Mouse (Mus musculus) heart, embryonic 11.5 days (tissue): Measurements from ENCODE around the gene Dxo. TPM values are rescaled to one million over a fixed set of nuclear protein-coding genes. Genes with fewer than 3 reads are reported as not detected.
"Not testable (repeated sequence)": the region's sequence is repeated elsewhere in the genome, so short reads cannot be mapped to it uniquely, and the experiment has no call there.

Experiments used
- ATAC-seq: fragments of 200-750 bp; cut with Nextera tagmentation; replicated peaks from 2 replicates; pipeline ENCODE4 v1.8.0; 2017; ENCODE audit warnings: moderate library complexity; ENCODE audit not compliant: insufficient number of reproducible peaks, low FRiP score, low TSS enrichment
- H3K27ac ChIP-seq: fragments of 300-500 bp; sonication (generic); 2 replicates; pipeline ENCODE4 v1.5.1; 2014; ENCODE audit warnings: mild to moderate bottlenecking, low read depth, low read length
- H3K27me3 ChIP-seq: fragments of 300-500 bp; sonication (generic); 2 replicates; pipeline ENCODE4 v1.6.1; 2014; ENCODE audit warnings: mild to moderate bottlenecking, low read length, mixed read lengths; ENCODE audit not compliant: control insufficient read depth, insufficient read depth
- H3K36me3 ChIP-seq: fragments of 300-500 bp; sonication (generic); 2 replicates; pipeline ENCODE4 v1.6.1; 2014; ENCODE audit warnings: mild to moderate bottlenecking, low read length, moderate library complexity, mixed read lengths; ENCODE audit not compliant: control insufficient read depth, insufficient read depth
- H3K4me1 ChIP-seq: fragments of 300-500 bp; sonication (generic); 2 replicates; pipeline ENCODE4 v1.6.1; 2014; ENCODE audit warnings: low read length; ENCODE audit not compliant: control insufficient read depth, insufficient read depth
- H3K4me2 ChIP-seq: fragments of 300-500 bp; sonication (generic); 2 replicates; pipeline ENCODE4 v1.6.1; 2014; ENCODE audit warnings: mild to moderate bottlenecking, moderate library complexity
- H3K4me3 ChIP-seq: fragments of 300-500 bp; sonication (generic); 2 replicates; pipeline ENCODE4 v1.5.1; 2014; ENCODE audit warnings: low read depth, low read length
- H3K9ac ChIP-seq: fragments of 300-500 bp; sonication (generic); 2 replicates; pipeline ENCODE4 v1.6.1; 2014; ENCODE audit warnings: mild to moderate bottlenecking, low read depth, low read length, moderate library complexity
- H3K9me3 ChIP-seq: fragments of 300-500 bp; sonication (generic); replicated peaks from 2 replicates; pipeline ENCODE4 v1.6.1; 2016; ENCODE audit warnings: low read length; ENCODE audit not compliant: control insufficient read depth
- WGBS: fragments of 180-500 bp; shearing (Covaris S2); extraction: QIAGEN DNeasy Blood & Tissue Kit; methylation state at CpG from one replicate; pipeline ENCODE4 v1.1.7; 2014; ENCODE audit not compliant: insufficient replicate concordance; 5-methylcytosine and 5-hydroxymethylcytosine counted together
- polyA plus RNA-seq: library from polyadenylated mRNA; unstranded; fragments of >200 nt; fragmentation: Nextera tagmentation; extraction: Ambion mirVana; gene quantifications from 2 replicates; pipeline ENCODE4 v1.2.1, GENCODE M21; 2014

Dxo gene
- polyA plus RNA-seq, 1 experiment from 2014 or later, result 37.3 TPM

DNA sequence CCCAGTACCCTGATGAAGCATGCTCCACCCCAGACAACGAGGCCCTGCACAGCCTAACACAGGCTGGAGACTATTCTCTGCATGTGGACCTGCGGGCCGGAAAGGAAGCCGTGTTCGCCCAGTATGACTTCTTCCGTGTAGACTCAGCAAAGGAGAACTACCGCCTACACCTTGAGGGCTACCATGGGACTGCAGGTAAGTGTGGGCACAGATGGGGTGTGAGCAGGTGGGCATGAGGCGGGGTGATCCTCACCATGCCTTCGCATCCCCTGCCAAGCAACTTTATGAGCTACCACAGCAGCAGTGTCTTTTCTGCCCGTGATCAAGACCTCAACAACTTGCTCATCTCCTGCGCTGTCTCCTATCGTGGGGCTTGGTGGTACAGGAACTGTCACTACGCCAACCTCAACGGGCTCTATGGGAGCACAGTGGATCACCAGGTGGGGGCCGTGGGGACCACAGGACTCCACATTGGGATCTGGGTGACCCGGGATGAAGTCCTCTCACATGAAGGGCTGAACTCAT is 36.0 kb upstream of the Dxo start:
- not testable (repeated sequence) for H3K9me3 ChIP-seq, H3K9ac ChIP-seq, H3K4me1 ChIP-seq, H3K4me3 ChIP-seq, H3K27ac ChIP-seq, H3K36me3 ChIP-seq, H3K4me2 ChIP-seq, ATAC-seq, H3K27me3 ChIP-seq
- 81% methylated on average over 16 of the region's 16 CpGs for whole genome bisulfite sequencing

DNA sequence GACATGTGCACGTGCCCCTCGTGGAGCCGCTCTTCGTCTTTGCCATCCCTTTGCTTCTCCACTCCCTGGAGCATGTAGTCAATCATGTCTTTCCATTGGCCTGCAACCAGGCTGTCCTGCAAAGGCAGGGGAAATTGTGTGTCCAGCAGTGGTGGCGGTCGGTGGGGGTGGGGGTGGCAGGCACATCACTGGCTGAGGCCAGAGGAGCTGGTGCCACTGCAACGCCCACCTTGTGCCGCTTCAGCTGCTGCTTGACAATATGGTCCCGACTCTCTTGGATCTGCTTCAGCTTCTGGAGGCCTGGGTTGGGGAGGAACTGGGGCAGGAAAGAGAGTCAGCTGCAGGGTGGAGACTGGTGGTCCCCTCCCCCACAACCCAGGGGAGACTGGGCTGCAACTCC is 34.1 kb upstream of the Dxo start:
- H3K9ac ChIP-seq, ATAC-seq, H3K4me2 ChIP-seq, H3K4me3 ChIP-seq, H3K9me3 ChIP-seq, H3K27me3 ChIP-seq, H3K4me1 ChIP-seq, H3K27ac ChIP-seq, H3K36me3 ChIP-seq: not testable (repeated sequence)
- 90% methylated on average over 9 of the region's 9 CpGs for WGBS

DNA sequence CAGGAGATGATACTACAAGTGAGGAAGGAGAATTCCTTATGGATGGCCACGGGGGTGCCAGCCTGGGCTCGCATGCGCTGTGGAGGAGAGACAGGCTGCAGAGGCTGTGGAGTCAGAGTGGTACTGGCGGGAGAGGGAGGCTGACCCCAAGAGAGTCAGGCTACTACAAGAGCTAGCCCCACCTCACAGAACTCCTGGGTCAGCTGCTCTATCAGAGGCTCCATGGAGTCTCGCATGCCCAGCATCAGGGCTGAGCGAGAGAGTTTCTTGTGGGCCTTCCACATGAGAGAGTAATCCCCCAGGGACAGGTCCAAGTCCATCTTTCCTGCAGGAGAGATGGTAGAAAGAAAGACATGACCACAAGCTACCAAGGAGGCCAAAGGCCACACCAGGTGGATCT is 33.5 kb upstream of the Dxo start:
- not testable (repeated sequence) for H3K36me3 ChIP-seq, H3K9ac ChIP-seq, H3K27me3 ChIP-seq, H3K4me1 ChIP-seq, H3K4me3 ChIP-seq, H3K27ac ChIP-seq, H3K4me2 ChIP-seq, ATAC-seq, H3K9me3 ChIP-seq
- WGBS, result 83% methylated on average over 6 of the region's 6 CpGs

DNA sequence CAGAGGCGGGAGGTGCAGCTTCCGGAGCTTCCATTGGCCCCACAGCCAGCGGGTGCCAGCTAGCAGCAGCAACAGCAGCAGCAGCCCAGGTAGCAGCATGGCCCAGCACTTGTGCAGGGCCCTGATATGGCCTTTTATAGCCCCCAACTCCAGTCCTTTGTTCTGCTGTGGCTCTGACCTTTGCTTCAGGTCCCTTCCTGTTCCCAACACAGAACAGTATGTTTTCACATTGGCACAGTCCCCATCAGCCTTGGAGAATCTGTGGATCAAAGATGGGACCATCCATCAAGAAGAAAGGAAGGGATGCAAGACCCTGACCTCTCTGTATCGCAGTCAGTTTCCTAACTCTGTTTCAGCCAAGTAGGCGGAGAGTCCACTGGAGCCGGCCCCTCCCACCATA is 32.5 kb upstream of the Dxo start, which contains the start of gene Cyp21a1:
TSS of gene Cyp21a1 (minus strand) at position 261 of the 400 bp plus-strand sequence.
- not testable (repeated sequence) for H3K4me1 ChIP-seq, H3K27ac ChIP-seq, H3K36me3 ChIP-seq, H3K9me3 ChIP-seq, H3K4me3 ChIP-seq, H3K27me3 ChIP-seq, ATAC-seq, H3K4me2 ChIP-seq, H3K9ac ChIP-seq
- WGBS, result 84% methylated on average over 5 of the region's 6 CpGs

DNA sequence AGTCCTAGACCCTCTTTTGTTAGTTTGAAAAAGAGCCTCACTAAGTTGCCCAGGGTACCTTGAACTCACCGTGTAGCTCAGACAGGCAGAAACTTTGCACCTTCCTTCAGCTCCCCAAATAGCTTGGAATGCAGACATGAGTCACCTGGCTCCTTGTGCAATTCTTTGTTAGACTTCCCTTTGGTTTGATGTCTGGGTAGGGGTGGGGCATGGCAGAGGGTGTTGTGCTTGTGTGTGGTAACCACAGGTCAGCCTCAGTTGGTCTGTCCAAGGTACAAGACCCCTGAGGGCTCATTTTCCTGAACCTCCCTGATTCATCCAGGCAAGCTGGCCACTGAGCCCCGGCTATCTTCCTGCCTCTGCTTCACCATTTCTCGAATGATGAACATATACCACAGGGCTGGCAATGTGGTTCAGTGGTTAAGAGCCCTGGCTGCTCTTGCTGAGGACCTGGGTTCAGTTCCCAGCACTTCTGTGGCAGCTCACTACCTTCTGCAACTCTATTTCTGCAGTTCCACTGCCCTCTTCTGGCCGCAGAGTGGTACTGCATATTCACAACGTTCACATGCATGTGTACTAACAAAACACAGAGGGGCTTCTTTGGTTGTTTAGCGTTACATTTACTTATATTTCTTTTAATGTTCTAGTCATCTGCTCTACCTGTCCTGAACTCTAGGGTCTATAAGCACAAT is 31.8 kb upstream of the Dxo start:
- no peak overlapping the region for H3K4me2 ChIP-seq
- H3K9ac ChIP-seq, result no peak overlapping the region
- no peaks in the 10 kb centered on the region for H3K36me3 ChIP-seq
- no peak overlapping the region for H3K4me3 ChIP-seq
- no peak for ATAC-seq
- no peak overlapping the region for H3K27ac ChIP-seq
- H3K27me3 ChIP-seq, result no peaks in the 10 kb centered on the region
- H3K9me3 ChIP-seq, result peaks cover 4% of the 10 kb centered on the region
- H3K4me1 ChIP-seq, result no peaks in the 10 kb centered on the region
- 67% methylated on average over 6 of the region's 6 CpGs for WGBS

DNA sequence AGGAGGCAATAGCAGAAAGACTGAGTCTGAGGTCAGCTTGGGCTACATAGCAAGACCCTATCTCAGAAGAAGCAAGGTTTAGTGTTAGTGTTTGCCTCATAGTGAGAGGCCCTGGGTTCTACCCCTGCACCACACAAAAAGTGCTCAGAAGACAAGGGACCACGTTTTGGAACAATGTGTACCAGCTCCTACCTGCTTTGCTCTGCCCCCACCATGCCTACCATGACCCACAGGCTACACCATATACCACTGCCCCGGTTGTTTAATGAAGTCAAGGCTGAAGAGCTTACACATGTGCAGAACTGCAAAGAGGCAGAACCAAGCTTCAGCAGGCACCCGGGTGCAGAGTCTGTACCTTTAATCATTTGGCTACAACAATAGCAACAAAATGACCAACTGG is 29.6 kb upstream of the Dxo start:
- Histone ChIP-seq H3K4me2 (no peak overlapping the region), H3K9me3 (peaks cover 4% of the 10 kb centered on the region), H3K4me1 (no peaks in the 10 kb centered on the region), H3K36me3 (no peaks in the 10 kb centered on the region), H3K27ac (no peak overlapping the region), H3K9ac (no peak overlapping the region), H3K4me3 (no peak overlapping the region), H3K27me3 (no peaks in the 10 kb centered on the region)
- no peak for ATAC-seq
- WGBS, result 57% methylated on average over 3 of the region's 3 CpGs

DNA sequence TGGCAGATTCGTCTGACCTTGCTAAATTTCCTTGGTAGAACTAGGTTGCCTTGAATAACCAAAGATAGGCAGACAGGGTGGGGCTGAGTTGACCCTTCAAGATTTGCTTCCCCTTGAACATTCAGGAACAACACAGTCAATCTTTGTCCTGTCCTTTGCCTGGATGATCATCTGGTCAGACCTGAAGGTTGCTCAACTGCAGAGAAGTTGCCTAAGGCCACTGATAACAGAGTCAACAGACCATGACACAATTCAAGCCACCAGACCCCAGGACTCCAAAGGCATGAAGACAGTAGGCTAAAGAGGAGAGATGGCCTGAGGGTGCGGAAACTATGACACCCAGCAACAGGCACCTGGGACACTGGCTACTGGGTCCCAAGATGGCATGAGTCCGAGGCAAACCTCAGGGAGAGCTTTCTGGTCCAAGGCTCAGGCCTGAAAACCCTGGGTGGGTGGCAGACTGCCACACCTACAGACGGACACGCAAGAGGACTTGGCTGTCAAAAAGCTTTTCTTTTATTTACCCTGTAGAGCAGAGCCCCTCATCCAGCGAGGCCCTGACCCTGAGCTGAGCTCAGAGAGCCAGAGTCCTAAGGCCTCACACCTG is 28.1 kb upstream of the Dxo start:
- WGBS, result 80% methylated on average over 6 of the region's 6 CpGs
- Histone ChIP-seq H3K4me2 (no peak overlapping the region), H3K9me3 (peaks cover 4% of the 10 kb centered on the region), H3K36me3 (no peaks in the 10 kb centered on the region), H3K27ac (no peak overlapping the region), H3K27me3 (no peaks in the 10 kb centered on the region), H3K4me3 (no peak overlapping the region), H3K4me1 (no peaks in the 10 kb centered on the region), H3K9ac (no peak overlapping the region)
- ATAC-seq, result no peak

DNA sequence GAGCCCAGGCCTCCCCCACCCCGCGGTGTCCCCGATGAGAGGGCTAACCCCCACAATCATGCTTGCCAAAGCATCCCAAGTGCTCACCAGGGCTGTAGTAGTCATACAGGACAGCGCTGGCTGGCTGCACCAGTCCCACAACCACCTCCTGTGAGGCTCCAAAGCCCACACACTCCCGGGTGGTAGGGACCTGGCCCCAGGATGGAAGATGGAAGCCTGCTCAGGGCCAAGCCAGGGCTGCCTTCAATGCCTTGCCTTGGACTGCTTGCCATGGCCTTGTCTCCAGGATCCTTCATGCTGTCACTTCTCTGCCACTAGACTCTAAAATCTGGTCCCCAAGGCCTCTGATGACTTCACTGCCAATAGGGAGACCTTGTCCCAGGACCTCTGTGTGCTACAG is 26.4 kb upstream of the Dxo start:
- not testable (repeated sequence) for ATAC-seq, H3K9ac ChIP-seq, H3K9me3 ChIP-seq, H3K4me3 ChIP-seq, H3K4me2 ChIP-seq, H3K4me1 ChIP-seq, H3K27ac ChIP-seq, H3K27me3 ChIP-seq, H3K36me3 ChIP-seq
- 80% methylated on average over 5 of the region's 5 CpGs for WGBS

DNA sequence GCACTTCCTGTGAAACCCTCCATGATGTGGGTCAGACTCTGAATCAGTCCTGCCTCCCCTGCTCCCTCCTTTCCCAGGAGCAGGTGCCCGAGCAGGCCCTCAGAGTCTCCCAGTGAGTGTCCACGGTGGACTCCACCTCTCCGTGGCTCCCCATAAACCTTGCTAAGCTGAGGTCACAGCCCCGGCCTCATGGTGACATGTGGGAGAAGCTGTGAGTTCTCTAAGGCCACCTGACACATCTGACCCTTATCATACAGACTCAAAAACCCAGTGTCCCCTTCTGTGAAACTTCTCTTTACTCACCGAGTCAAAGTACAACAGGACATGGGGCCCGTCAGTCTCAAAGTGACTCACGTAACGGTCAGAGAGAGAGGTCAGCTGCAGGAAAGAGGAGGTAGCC is 26.0 kb upstream of the Dxo start:
- H3K4me2 ChIP-seq, H3K27me3 ChIP-seq, H3K4me3 ChIP-seq, H3K9me3 ChIP-seq, ATAC-seq, H3K27ac ChIP-seq, H3K36me3 ChIP-seq, H3K9ac ChIP-seq, H3K4me1 ChIP-seq: not testable (repeated sequence)
- WGBS, result 75% methylated on average over 7 of the region's 8 CpGs
